Mouse (Mus musculus) heart, embryonic 15.5 days (tissue): ENCODE measurements around the gene Procr. TPM values are rescaled to one million over a fixed set of nuclear protein-coding genes. Genes with fewer than 3 reads are reported as not detected.

ENCODE experiments used
- polyA plus RNA-seq: library from polyadenylated mRNA; unstranded; fragments of >200 nt; fragmentation: Nextera tagmentation; extraction: Ambion mirVana; gene quantifications from 2 replicates; pipeline ENCODE4 v1.2.1, GENCODE M21; 2015

The Procr gene
- polyA plus RNA-seq, 1 experiment from 2014 or later: 8.0 TPM

Other genes starting within 250 kb of the Procr start
- 20.0 and 22.5 TPM in 2 replicates for gene Acss2, start 233.2 kb upstream of the Procr start, polyA plus RNA-seq
- gene Ggt7, start 232.9 kb upstream of the Procr start, polyA plus RNA-seq: 1.1 and 2.4 TPM in 2 replicates
- 20.0 and 26.9 TPM in 2 replicates for gene Gss, start 158.3 kb upstream of the Procr start, polyA plus RNA-seq
- 21.1 and 21.8 TPM in 2 replicates for gene Myh7b, start 139.9 kb upstream of the Procr start, polyA plus RNA-seq
- gene Trpc4ap, start 58.7 kb upstream of the Procr start, polyA plus RNA-seq: 83.0 and 101 TPM in 2 replicates
- 20.3 and 29.3 TPM in 2 replicates for gene Edem2, start 21.6 kb upstream of the Procr start, polyA plus RNA-seq
- not detected in 2 replicates for gene Gm17581, start 15.3 kb upstream of the Procr start, polyA plus RNA-seq
- 0.05 and 0.13 TPM in 2 replicates for gene Mmp24, start 24.2 kb downstream of the Procr start, polyA plus RNA-seq
- 14.8 and 16.8 TPM in 2 replicates for gene BC029722, start 68.3 kb downstream of the Procr start, polyA plus RNA-seq
- gene Eif6, start 75.8 kb downstream of the Procr start, polyA plus RNA-seq: 107 and 132 TPM in 2 replicates
- 0.05 and 0.08 TPM in 2 replicates for gene Fam83c, start 83.7 kb downstream of the Procr start, polyA plus RNA-seq
- gene Uqcc1, start 179.2 kb downstream of the Procr start, polyA plus RNA-seq: 114 and 134 TPM in 2 replicates
- not detected in 2 replicates for gene Gm15557, start 189.6 kb downstream of the Procr start, polyA plus RNA-seq
- 0.30 and 0.61 TPM in 2 replicates for gene Gdf5, start 194.2 kb downstream of the Procr start, polyA plus RNA-seq
- gene Cep250, start 205.3 kb downstream of the Procr start, polyA plus RNA-seq: 7.7 and 11.0 TPM in 2 replicates